Mouse (Mus musculus) CH12.LX (cell line): Measurements from ENCODE around the gene Sfrp4.

Source experiments
- BHLHE40 ChIP-seq: IDR thresholded peaks from 2 replicates; pipeline ENCODE4 v1.6.1; 2011; ENCODE audit warnings: mild to moderate bottlenecking, low read depth, low read length, improper control_type of control experiment
- CTCF ChIP-seq, 2 experiments: IDR thresholded peaks in 1 of 2; conservative IDR thresholded peaks in 1 of 2; 2 replicates each; pipeline ENCODE4 v1.5.1; 2011 to 2012; ENCODE audit warnings: low read depth in 2 of 2, low read length in 2 of 2, improper control_type of control experiment in 1 of 2, inconsistent platforms in 1 of 2, mild to moderate bottlenecking in 1 of 2, moderate library complexity in 1 of 2
- ELF1 ChIP-seq: IDR thresholded peaks from 2 replicates; pipeline ENCODE4 v1.6.1; 2014; ENCODE audit warnings: low read depth, mild to moderate bottlenecking, inconsistent platforms, low read length, improper control_type of control experiment
- MAFK ChIP-seq: IDR thresholded peaks from 2 replicates; pipeline ENCODE4 v1.6.1; 2011; ENCODE audit warnings: low read length, improper control_type of control experiment; ENCODE audit not compliant: insufficient replicate concordance
- MAZ ChIP-seq: IDR thresholded peaks from 2 replicates; pipeline ENCODE4 v1.6.1; 2012; ENCODE audit warnings: low read depth, mild to moderate bottlenecking, inconsistent platforms, low read length, improper control_type of control experiment, moderate library complexity
- MEF2A ChIP-seq: IDR thresholded peaks from 2 replicates; pipeline ENCODE4 v1.6.1; 2014; ENCODE audit warnings: low read depth, mild to moderate bottlenecking, inconsistent platforms, low read length, improper control_type of control experiment, borderline replicate concordance
- PAX5 ChIP-seq: IDR thresholded peaks from 2 replicates; pipeline ENCODE4 v1.6.1; 2012; ENCODE audit warnings: low read length, inconsistent platforms, mixed read lengths
- POLR2A ChIP-seq: IDR thresholded peaks from 2 replicates; pipeline ENCODE4 v1.6.1; 2011; ENCODE audit warnings: low read depth, mild to moderate bottlenecking, improper control_type of control experiment, low read length
- POLR2AphosphoS2 ChIP-seq: IDR thresholded peaks from 2 replicates; pipeline ENCODE4 v1.6.1; 2011; ENCODE audit warnings: low read depth, low read length, improper control_type of control experiment
- RAD21 ChIP-seq: IDR thresholded peaks from 2 replicates; pipeline ENCODE4 v1.6.1; 2011; ENCODE audit warnings: low read depth, mild to moderate bottlenecking, low read length, improper control_type of control experiment, moderate library complexity
- USF1 ChIP-seq: IDR thresholded peaks from 2 replicates; pipeline ENCODE4 v1.6.1; 2014; ENCODE audit warnings: low read depth, mild to moderate bottlenecking, inconsistent platforms, low read length, improper control_type of control experiment

- no peak for TF ChIP-seq MAFK
- no peak for TF ChIP-seq CTCF (conservative IDR thresholded peaks at IDR 0.05 in 1 of 2, IDR thresholded peaks at IDR 0.05 in 1 of 2; ENCODE audit: low read depth in 2 of 2, low read length in 2 of 2)
- no peak for TF ChIP-seq ELF1
- no peak for TF ChIP-seq POLR2A
- TF ChIP-seq BHLHE40, result no peak
- no peak for TF ChIP-seq MAZ
- TF ChIP-seq RAD21, result no peak
- TF ChIP-seq MEF2A, result no peak
- no peak for TF ChIP-seq POLR2AphosphoS2
- no peak for TF ChIP-seq PAX5
- TF ChIP-seq USF1, result no peak
Measured at GRCm38 (mm10) chr13:19649824-19650223, 26.9 kb downstream of the Sfrp4 start.
